Mouse (Mus musculus) ovary, postnatal 10 days (tissue): Measurements from ENCODE around the gene Arhgef3.
"Not testable (repeated sequence)": the region's sequence is repeated elsewhere in the genome, so short reads cannot be mapped to it uniquely, and the experiment has no call there.

Source experiments
- DNase-seq: peaks from one replicate; pipeline ENCODE4 v3.0.0; 2022; ENCODE audit warnings: low spot score

Arhgef3 gene

GRCm38 (mm10) chr14:27231506-27231905 is 116.8 kb downstream of the Arhgef3 start:
- no peak for DNase-seq

- no peak for DNase-seq
Measured at GRCm38 (mm10) chr14:27231974-27232780, 117.5 kb downstream of the Arhgef3 start.

GRCm38 (mm10) chr14:27233056-27233455 is 118.4 kb downstream of the Arhgef3 start:
- no peak for DNase-seq

- DNase-seq = no peak
Measured at GRCm38 (mm10) chr14:27233656-27234055, 119.0 kb downstream of the Arhgef3 start.

- DNase-seq = no peak
Measured at GRCm38 (mm10) chr14:27234270-27234840, 119.7 kb downstream of the Arhgef3 start.

- DNase-seq = no peak
Measured at GRCm38 (mm10) chr14:27235897-27236553, 121.3 kb downstream of the Arhgef3 start.

GRCm38 (mm10) chr14:27237522-27238187 is 123.0 kb downstream of the Arhgef3 start:
- DNase-seq = no peak

GRCm38 (mm10) chr14:27238600-27239118 is 124.0 kb downstream of the Arhgef3 start:
- DNase-seq = no peak

GRCm38 (mm10) chr14:27239551-27240091 is 124.9 kb downstream of the Arhgef3 start:
- no peak for DNase-seq

GRCm38 (mm10) chr14:27242253-27242652 is 127.6 kb downstream of the Arhgef3 start:
- no peak for DNase-seq

GRCm38 (mm10) chr14:27242769-27243168 is 128.1 kb downstream of the Arhgef3 start:
- DNase-seq = no peak

GRCm38 (mm10) chr14:27243585-27243984 is 128.9 kb downstream of the Arhgef3 start:
- DNase-seq = no peak

GRCm38 (mm10) chr14:27244898-27245297 is 130.2 kb downstream of the Arhgef3 start:
- no peak for DNase-seq

- no peak for DNase-seq
Measured at GRCm38 (mm10) chr14:27246424-27246823, 131.7 kb downstream of the Arhgef3 start.

- not testable (repeated sequence) for DNase-seq
Measured at GRCm38 (mm10) chr14:27246948-27247347, 132.2 kb downstream of the Arhgef3 start.

- DNase-seq = no peak
Measured at GRCm38 (mm10) chr14:27249121-27249520, 134.4 kb downstream of the Arhgef3 start.

- DNase-seq = no peak
Measured at GRCm38 (mm10) chr14:27250281-27250789, 135.6 kb downstream of the Arhgef3 start.

- no peak for DNase-seq
Measured at GRCm38 (mm10) chr14:27253391-27253790, 138.7 kb downstream of the Arhgef3 start.

GRCm38 (mm10) chr14:27262349-27262748 is 147.7 kb downstream of the Arhgef3 start:
- no peak for DNase-seq

- DNase-seq = no peak
Measured at GRCm38 (mm10) chr14:27266601-27267000, 151.9 kb downstream of the Arhgef3 start.

GRCm38 (mm10) chr14:27268137-27268536 is 153.4 kb downstream of the Arhgef3 start:
- no peak for DNase-seq
